Mouse (Mus musculus) adrenal gland, adult (tissue): ENCODE data around the gene Amer3.
"Not testable (repeated sequence)": the region's sequence is repeated elsewhere in the genome, so short reads cannot be mapped to it uniquely, and the experiment has no call there.

Source experiments
- DNase-seq, 2 experiments: peaks; one replicate each; pipeline ENCODE4 v3.0.0; 2022 to 2023; ENCODE audit warnings: low spot score in 1 of 2; ENCODE audit not compliant: inconsistent age in 2 of 2

The Amer3 gene

DNA sequence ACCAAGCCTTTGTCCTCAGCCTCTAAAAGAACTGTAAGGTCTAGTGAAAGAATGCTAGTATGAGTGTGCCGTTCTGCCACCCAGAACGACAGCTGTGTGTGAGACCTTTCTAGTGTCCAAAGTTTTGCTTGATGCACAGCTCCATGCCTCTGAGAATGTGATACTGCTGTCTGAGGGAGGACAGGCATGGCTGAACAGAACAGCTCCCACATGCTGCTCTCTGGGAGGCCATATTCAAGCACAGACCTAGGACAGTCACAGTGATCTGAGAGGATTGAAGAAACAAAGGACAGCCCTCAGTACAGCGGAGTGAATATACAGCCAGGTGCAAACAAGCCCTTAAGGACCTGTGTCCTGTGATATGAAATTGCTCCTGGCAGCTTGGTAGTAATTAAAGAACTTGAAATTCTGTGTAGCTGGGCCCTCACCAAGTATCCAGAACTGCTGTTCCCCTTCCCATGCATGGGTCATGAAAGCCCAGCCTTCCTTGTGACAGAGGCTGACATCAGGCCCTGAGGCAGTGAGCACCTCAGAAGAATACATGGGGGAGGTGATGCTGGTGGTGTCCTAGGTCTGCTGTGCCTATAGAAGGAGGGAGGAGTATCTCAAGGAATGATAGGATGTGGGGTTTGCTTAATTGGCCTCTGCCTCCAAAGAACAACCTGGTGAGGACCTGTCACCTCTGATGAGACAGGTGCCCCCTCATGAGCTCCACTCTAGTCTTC lies 22.0 kb downstream of the Amer3 start:
- DNase-seq, result no peak

DNA sequence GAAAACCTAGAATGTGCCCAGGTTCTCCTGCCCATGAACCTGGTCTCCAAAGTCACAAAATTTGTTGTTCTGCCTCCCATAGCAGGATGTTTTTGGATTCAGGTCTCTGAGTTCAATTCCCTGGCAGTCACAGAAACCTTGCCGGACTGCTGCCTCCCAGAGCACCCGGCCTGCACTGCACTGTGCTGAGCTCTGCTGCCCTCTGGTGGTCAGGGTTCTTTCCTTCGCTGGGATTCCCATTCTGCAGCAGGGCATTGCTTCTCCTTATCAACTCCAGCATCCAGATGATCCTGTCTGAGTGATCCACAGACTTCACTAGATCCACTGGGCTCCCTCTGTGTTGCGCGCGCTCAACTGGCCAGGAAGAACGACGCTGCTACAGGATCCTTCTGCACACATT lies 22.9 kb downstream of the Amer3 start:
- DNase-seq, result peak; percentile 41 to 83

DNA sequence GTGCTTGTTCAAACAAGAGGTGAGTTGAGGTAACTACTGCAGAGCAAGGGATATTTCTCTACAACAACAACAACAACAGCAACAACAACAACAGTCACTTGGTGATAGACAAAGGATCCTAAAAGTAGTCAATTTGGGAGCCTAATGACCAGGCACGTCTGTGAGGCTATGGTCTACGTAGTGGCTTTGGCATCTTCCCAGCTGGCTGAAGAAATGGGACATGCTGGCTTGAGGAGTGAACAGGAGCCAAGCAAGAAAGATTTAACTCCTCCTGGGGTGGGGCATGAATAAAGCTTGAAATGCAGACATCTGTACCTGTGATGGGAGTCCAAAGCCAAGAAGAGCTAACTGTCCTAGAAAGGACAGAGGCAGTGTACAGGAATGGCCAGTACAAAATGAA lies 34.3 kb downstream of the Amer3 start:
- DNase-seq, result no peak

DNA sequence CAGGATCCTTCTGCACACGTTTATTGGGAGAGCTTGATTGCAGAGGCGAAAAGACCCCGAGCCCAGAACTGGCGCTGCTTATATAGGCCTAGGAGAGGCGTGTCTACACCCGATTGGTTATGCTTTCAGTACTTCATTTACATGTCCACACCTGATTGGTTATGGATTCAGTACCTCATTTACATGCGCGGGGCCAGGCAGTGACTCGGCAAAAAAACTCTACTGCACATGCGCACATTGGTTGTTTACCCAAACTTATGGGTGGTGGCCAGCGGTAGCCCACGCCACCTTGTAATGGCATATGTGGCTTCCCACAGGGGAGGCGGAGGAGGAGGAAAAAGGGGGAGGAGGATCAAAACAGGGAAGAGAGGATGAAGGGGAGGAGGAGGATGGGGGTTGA lies 40.7 kb downstream of the Amer3 start:
- not testable (repeated sequence) for DNase-seq

DNA sequence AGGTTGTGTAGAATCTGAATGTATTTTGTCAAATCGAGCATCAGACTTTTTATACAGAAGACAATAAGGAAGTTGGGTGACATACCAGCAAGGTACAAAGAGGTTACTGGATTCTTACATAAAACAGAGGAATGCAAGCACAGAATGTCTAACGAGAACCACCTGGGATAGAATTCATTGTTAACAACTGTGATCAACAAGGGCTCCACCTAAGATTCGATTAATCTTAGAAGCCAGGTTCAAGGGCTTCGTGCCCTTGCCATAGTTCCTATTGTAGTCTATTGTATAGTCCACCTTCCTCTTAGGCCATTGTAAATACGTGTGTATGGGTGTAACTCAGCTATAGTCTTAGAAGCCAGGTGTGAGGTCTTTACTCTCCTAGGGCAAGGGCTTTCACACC lies 41.3 kb downstream of the Amer3 start:
- DNase-seq, result not testable (repeated sequence)

DNA sequence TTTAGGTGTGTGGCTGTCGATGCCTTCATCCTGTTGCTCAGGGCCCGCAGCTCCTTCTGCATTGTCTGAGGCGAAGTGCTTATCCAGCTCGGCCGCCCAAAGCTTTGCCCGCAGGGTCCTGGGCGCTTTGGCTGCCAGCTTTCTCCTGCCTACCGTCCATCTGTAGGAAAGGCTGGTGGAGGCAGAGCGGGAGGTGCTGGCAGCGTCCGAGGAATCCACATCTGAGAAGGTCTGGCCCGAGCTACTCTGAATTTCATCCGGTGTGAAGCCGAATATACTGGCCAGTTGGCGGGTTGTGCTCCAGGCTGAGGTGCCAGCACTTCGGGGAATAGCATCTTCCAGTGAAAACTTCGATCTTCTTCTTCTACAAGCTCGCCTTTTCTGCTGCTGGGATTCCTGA lies 56.3 kb downstream of the Amer3 start:
- DNase-seq, result no peak
